Mouse (Mus musculus) E14TG2a.4 (cell line): Measurements from ENCODE around the gene Gm47985.

ENCODE experiments used
- CTCF ChIP-seq: conservative IDR thresholded peaks from 2 replicates; pipeline ENCODE4 v1.5.1; 2014; ENCODE audit warnings: low read length
- POU5F1 ChIP-seq: IDR thresholded peaks from 2 replicates; pipeline ENCODE4 v1.6.1; 2014; ENCODE audit warnings: low read length, borderline replicate concordance

- TF ChIP-seq CTCF (no peak), POU5F1 (no peak)
These were observed 51.4 kb downstream of the Gm47985 start for GRCm38 (mm10) chr1:151233756-151234155.
